Mouse (Mus musculus): ENCODE measurements around the gene Etl4.

- TF ChIP-seq CTCF (IDR thresholded peaks at IDR 0.05; ENCODE audit: low read depth) (no peak), EP300 (IDR thresholded peaks at IDR 0.05; ENCODE audit: low read depth) (no peak)
Observed at GRCm38 (mm10) chr2:20653116-20653515, 743.5 kb downstream of the Etl4 start.

Measured in heart, postnatal 0 days (tissue).